Mouse (Mus musculus): ENCODE results near the gene Klhl24.

GRCm38 (mm10) chr16:20080271-20080670 is 17.1 kb upstream of the Klhl24 start:
- no peak for TF ChIP-seq CTCF (IDR thresholded peaks at IDR 0.05; ENCODE audit: low read depth, low read length)
- no peak for TF ChIP-seq POLR2A (IDR thresholded peaks at IDR 0.05; ENCODE audit: extremely low read depth, insufficient read depth, low read length)
